Mouse (Mus musculus): ENCODE measurements around the gene Synj2. TPM values are rescaled to one million over a fixed set of nuclear protein-coding genes. Genes with fewer than 3 reads are reported as not detected.
A peak's percentile ranks its signal among the peaks of the same experiment; 100 is the strongest.

Synj2 gene
- polyA plus RNA-seq, 1 experiment from 2014 or later: 10.3 TPM

DNA sequence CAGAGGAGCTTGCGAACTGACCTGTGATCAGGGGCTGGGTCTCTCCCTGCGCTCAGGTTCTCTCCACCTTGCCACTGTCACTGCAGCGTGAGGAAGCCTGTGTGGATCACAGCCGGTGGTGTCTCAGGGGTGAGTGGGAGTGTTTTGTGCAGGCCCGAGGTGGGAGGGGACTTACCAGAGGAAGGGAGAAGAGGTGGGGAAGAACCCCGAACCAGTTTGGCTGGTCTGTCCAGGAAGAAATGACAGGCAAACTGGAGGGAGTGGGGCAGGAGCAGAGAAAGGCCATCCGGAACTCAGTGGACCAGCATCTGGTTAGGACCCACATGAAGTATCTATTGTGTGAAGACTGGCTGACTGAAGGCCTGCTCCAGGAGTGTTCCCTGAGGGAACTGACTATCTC, 18.0 kb downstream of the Synj2 start:
- Histone ChIP-seq H3K9me3 (ENCODE audit: control insufficient read depth, low read depth, low read length) (no peaks in the 10 kb centered on the region), H3K4me2 (replicated peaks; ENCODE audit: low read depth, low read length) (peak overlapping the region; percentile 20), H3K27ac (ENCODE audit: low read length) (peak overlapping the region; percentile 86), H3K4me1 (ENCODE audit: control insufficient read depth, insufficient read depth, low read length) (peaks cover 21% of the 10 kb centered on the region), H3K36me3 (ENCODE audit: control insufficient read depth, insufficient read depth, low read length) (no peaks in the 10 kb centered on the region), H3K9ac (replicated peaks; ENCODE audit: low read depth, low read length) (no peak overlapping the region), H3K4me3 (ENCODE audit: low read depth, low read length) (peak overlapping the region; percentile 2; the same call in 1 of the 2 replicates), H3K27me3 (ENCODE audit: control insufficient read depth, insufficient read depth, low read length) (no peaks in the 10 kb centered on the region)
- WGBS: 58% methylated on average over 7 of the region's 7 CpGs
- ATAC-seq (ENCODE audit: insufficient number of reproducible peaks, insufficient read depth, low FRiP score, low read depth): peak; percentile 67

DNA sequence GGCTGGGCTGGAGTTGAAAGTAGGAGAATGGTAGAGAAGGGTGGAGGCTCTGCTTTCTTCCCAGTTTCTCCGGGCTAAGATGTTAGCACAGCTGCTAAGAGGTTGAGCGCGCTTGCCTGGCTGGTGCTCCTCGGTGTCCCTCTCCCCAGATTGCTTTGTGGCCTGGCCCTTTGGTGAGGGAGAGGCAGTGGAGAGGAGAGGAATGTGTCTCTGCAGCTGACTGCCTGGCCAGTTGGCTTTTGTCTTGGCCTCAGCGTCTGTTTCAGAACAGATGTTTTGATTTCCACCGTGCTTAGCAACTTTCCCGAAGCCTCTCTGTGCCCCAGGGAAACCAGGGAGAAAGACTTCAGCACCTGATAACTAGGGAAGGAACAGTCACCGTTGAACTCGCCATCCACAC, 18.7 kb downstream of the Synj2 start:
- 32% methylated on average over 9 of the region's 9 CpGs for WGBS
- Histone ChIP-seq H3K4me1 (ENCODE audit: control insufficient read depth, insufficient read depth, low read length) (peaks cover 21% of the 10 kb centered on the region), H3K9me3 (ENCODE audit: control insufficient read depth, low read depth, low read length) (no peaks in the 10 kb centered on the region), H3K4me3 (ENCODE audit: low read depth, low read length) (no peak overlapping the region), H3K27ac (ENCODE audit: low read length) (peak overlapping the region; percentile 86), H3K27me3 (ENCODE audit: control insufficient read depth, insufficient read depth, low read length) (no peaks in the 10 kb centered on the region), H3K4me2 (replicated peaks; ENCODE audit: low read depth, low read length) (peak overlapping the region; percentile 3; the same call in 1 of the 2 replicates), H3K9ac (replicated peaks; ENCODE audit: low read depth, low read length) (no peak overlapping the region), H3K36me3 (ENCODE audit: control insufficient read depth, insufficient read depth, low read length) (no peaks in the 10 kb centered on the region)
- no peak for ATAC-seq (ENCODE audit: insufficient number of reproducible peaks, insufficient read depth, low FRiP score, low read depth)

DNA sequence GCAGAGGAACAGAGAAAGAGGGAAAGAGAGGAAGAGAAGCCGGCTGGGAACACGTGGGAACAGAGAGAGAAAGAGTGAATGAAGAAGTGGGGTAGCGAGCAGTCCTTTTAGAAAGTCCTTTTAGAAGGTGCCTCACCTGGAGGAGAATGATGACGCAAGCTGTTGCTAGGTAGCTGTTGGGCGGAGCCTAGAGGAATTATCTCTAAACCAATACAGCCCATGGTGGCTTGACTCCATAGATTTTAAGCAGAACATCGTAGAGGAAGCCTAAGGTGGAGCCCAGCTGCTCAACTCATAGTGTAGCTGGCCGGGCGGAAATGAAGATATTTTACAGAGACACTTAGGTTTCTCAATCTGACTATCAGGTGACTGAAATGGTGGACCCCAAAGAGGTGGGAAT, 22.7 kb downstream of the Synj2 start:
- no peaks in the 10 kb centered on the region for H3K36me3 ChIP-seq (ENCODE audit: control insufficient read depth, insufficient read depth, low read length)
- no peak overlapping the region for H3K27ac ChIP-seq (ENCODE audit: low read length)
- no peak overlapping the region for H3K4me2 ChIP-seq (replicated peaks; ENCODE audit: low read depth, low read length)
- WGBS: 82% methylated on average over 8 of the region's 8 CpGs
- H3K4me1 ChIP-seq (ENCODE audit: control insufficient read depth, insufficient read depth, low read length): peaks cover 19% of the 10 kb centered on the region
- no peak overlapping the region for H3K4me3 ChIP-seq (ENCODE audit: low read depth, low read length)
- no peak for ATAC-seq (ENCODE audit: insufficient number of reproducible peaks, insufficient read depth, low FRiP score, low read depth)
- H3K9me3 ChIP-seq (ENCODE audit: control insufficient read depth, low read depth, low read length): no peaks in the 10 kb centered on the region
- no peak overlapping the region for H3K9ac ChIP-seq (replicated peaks; ENCODE audit: low read depth, low read length)
- H3K27me3 ChIP-seq (ENCODE audit: control insufficient read depth, insufficient read depth, low read length): no peaks in the 10 kb centered on the region

DNA sequence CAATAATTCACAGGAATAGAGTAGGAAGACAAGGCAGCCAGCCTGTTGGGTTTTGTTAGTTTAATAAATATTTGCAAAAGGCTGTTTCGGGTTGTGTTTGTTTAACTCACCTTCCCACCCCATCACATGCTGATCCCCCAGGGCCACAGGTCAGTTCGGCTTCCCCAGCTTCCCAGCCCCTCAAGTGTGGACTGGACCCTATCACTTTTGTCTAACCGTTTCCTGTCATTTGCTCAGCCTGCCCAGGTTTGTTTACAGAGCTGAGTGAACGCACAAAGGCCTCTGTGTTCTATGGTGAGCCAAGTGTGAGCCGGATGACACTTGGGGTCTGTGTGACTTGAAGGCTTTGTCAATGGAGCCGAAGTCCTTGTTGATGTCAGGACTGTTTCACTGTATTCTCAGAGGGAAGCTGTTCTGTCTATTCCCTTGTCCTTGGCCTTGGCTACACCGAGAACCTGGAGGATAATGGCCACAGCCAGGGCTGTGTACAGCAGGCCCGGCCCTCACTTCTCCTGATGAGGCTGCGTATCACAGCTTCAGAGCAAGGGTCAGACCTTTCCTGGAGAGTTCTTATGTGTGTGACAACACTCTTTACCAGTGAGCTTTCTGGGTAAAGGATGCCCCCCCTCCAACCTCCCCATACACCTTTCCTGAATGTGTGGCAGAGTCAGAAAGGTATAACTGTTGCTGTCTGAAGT, 24.2 kb downstream of the Synj2 start:
- peak; percentile 53 for ATAC-seq (ENCODE audit: insufficient number of reproducible peaks, insufficient read depth, low FRiP score, low read depth)
- Histone ChIP-seq H3K9ac (replicated peaks; ENCODE audit: low read depth, low read length) (no peak overlapping the region), H3K4me1 (ENCODE audit: control insufficient read depth, insufficient read depth, low read length) (peaks cover 14% of the 10 kb centered on the region), H3K36me3 (ENCODE audit: control insufficient read depth, insufficient read depth, low read length) (no peaks in the 10 kb centered on the region), H3K27me3 (ENCODE audit: control insufficient read depth, insufficient read depth, low read length) (no peaks in the 10 kb centered on the region), H3K4me2 (replicated peaks; ENCODE audit: low read depth, low read length) (no peak overlapping the region), H3K4me3 (ENCODE audit: low read depth, low read length) (no peak overlapping the region), H3K27ac (ENCODE audit: low read length) (peak overlapping the region; percentile 82), H3K9me3 (ENCODE audit: control insufficient read depth, low read depth, low read length) (no peaks in the 10 kb centered on the region)
- whole genome bisulfite sequencing: 28% methylated on average over 9 of the region's 9 CpGs

DNA sequence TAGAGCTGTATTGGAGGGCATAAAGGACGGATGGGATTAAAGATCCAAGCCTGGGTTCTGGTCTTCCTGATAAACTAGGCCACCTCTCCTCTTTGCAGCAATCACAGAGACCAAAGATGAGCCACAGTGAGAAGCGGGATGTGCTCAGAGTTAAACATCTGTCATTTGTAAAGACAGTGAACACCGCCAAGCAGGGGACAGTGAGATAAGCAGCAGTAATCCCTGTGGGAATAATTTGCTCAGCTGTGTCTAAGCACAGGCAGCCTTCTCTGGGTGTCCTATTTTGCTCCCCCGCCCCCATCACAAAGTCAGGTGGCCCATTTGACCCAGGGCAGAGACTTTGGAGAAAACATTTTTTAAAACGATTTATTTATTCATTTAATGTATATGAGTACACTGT, 25.6 kb downstream of the Synj2 start:
- 78% methylated on average over 5 of the region's 5 CpGs for WGBS
- no peak for ATAC-seq (ENCODE audit: insufficient number of reproducible peaks, insufficient read depth, low FRiP score, low read depth)
- Histone ChIP-seq H3K4me2 (replicated peaks; ENCODE audit: low read depth, low read length) (no peak overlapping the region), H3K27ac (ENCODE audit: low read length) (no peak overlapping the region), H3K9ac (replicated peaks; ENCODE audit: low read depth, low read length) (no peak overlapping the region), H3K9me3 (ENCODE audit: control insufficient read depth, low read depth, low read length) (no peaks in the 10 kb centered on the region), H3K36me3 (ENCODE audit: control insufficient read depth, insufficient read depth, low read length) (no peaks in the 10 kb centered on the region), H3K4me3 (ENCODE audit: low read depth, low read length) (no peak overlapping the region), H3K27me3 (ENCODE audit: control insufficient read depth, insufficient read depth, low read length) (no peaks in the 10 kb centered on the region), H3K4me1 (ENCODE audit: control insufficient read depth, insufficient read depth, low read length) (peaks cover 16% of the 10 kb centered on the region)

DNA sequence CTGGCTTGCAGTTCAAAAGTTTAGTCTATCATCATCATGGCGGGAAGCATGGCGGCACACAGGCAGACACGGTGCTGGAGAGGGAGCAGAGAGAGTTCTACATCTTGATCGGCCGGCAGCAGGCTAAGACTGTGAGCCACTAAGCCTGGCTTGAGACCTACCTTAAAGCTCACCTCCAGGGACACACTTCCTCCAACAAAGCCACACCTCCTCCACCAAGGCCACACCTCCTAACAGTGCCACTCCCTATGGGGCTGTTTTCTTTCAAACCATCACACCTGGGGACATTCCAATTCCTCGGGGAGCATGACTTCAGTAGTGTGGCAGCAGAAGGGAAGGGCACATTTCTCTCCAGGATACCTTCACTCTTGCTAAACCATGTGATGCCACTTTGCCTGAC, 27.5 kb downstream of the Synj2 start:
- Histone ChIP-seq H3K27ac (ENCODE audit: low read length) (peak overlapping the region; percentile 15; the same call in 1 of the 2 replicates), H3K36me3 (ENCODE audit: control insufficient read depth, insufficient read depth, low read length) (no peaks in the 10 kb centered on the region)

DNA sequence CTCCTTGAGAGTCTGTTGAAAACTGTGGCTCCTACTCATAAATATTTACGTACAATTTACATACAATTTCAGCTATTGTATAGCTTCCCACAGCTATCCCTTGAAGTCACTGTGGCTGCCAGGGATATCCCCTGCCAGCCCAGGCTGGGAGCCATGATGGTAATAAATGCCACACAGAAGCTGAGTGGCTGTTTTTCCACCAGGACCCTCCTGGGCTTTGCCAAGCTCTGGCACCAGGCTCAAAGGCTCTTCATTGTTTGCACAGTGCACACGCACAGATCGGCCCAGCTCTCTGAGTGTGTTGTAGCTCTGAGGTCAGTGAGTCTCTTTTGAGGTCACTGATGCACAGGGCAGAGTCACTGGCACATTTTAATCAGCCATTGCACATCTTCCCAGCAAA, 28.2 kb downstream of the Synj2 start:
- Histone ChIP-seq H3K9me3 (ENCODE audit: control insufficient read depth, low read depth, low read length) (no peaks in the 10 kb centered on the region), H3K36me3 (ENCODE audit: control insufficient read depth, insufficient read depth, low read length) (no peaks in the 10 kb centered on the region), H3K4me3 (ENCODE audit: low read depth, low read length) (no peak overlapping the region), H3K4me2 (replicated peaks; ENCODE audit: low read depth, low read length) (no peak overlapping the region), H3K4me1 (ENCODE audit: control insufficient read depth, insufficient read depth, low read length) (peaks cover 16% of the 10 kb centered on the region), H3K27me3 (ENCODE audit: control insufficient read depth, insufficient read depth, low read length) (no peaks in the 10 kb centered on the region), H3K27ac (ENCODE audit: low read length) (0 out of 2 replicates have a peak overlapping the region, but pooled peaks have one; percentile 15), H3K9ac (replicated peaks; ENCODE audit: low read depth, low read length) (no peak overlapping the region)
- ATAC-seq (ENCODE audit: insufficient number of reproducible peaks, insufficient read depth, low FRiP score, low read depth): no peak
- 48% methylated on average over 3 of the region's 3 CpGs for WGBS

More for the DNA sequence above, 27.5 kb downstream of the Synj2 start:
- H3K4me3 ChIP-seq (ENCODE audit: low read depth, low read length): no peak overlapping the region
- no peaks in the 10 kb centered on the region for H3K27me3 ChIP-seq (ENCODE audit: control insufficient read depth, insufficient read depth, low read length)
- no peak overlapping the region for H3K9ac ChIP-seq (replicated peaks; ENCODE audit: low read depth, low read length)
- WGBS: 56% methylated on average over 6 of the region's 6 CpGs
- peaks cover 16% of the 10 kb centered on the region for H3K4me1 ChIP-seq (ENCODE audit: control insufficient read depth, insufficient read depth, low read length)
- H3K4me2 ChIP-seq (replicated peaks; ENCODE audit: low read depth, low read length): no peak overlapping the region
- no peaks in the 10 kb centered on the region for H3K9me3 ChIP-seq (ENCODE audit: control insufficient read depth, low read depth, low read length)
- peak; percentile 50; the same call in 1 of the 2 replicates for ATAC-seq (ENCODE audit: insufficient number of reproducible peaks, insufficient read depth, low FRiP score, low read depth)

DNA sequence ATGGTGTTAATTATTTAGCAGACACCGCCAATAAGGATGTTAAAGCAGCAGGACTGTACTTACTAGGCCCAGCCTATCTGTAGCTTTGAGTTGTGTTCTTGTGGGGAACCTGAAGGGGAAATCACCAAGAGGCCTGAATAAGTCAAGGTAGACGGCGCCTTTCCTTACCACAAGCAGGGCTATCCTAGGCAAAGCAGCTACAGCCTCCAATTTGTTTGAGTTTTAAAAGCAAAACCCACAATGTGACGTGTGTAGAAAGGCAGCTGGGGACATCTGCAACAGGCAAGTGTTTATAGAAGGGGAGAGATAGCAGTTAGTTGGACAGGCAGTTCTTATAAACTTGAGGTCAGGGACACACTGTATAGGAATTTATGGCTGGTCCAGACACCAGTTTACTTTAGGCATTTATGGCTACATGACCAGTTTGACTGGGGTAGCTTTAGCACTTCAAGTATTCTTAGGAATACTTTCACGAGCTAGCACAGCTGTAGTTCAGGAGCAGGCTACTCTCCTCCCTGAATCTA, 29.3 kb downstream of the Synj2 start:
- H3K4me2 ChIP-seq (replicated peaks; ENCODE audit: low read depth, low read length): no peak overlapping the region
- H3K4me1 ChIP-seq (ENCODE audit: control insufficient read depth, insufficient read depth, low read length): peaks cover 19% of the 10 kb centered on the region
- peak overlapping the region; percentile 79 for H3K27ac ChIP-seq (ENCODE audit: low read length)
- H3K9me3 ChIP-seq (ENCODE audit: control insufficient read depth, low read depth, low read length): no peaks in the 10 kb centered on the region
- H3K4me3 ChIP-seq (ENCODE audit: low read depth, low read length): no peak overlapping the region
- 47% methylated on average over 5 of the region's 5 CpGs for WGBS
- no peaks in the 10 kb centered on the region for H3K36me3 ChIP-seq (ENCODE audit: control insufficient read depth, insufficient read depth, low read length)
- no peaks in the 10 kb centered on the region for H3K27me3 ChIP-seq (ENCODE audit: control insufficient read depth, insufficient read depth, low read length)
- no peak for ATAC-seq (ENCODE audit: insufficient number of reproducible peaks, insufficient read depth, low FRiP score, low read depth)
- no peak overlapping the region for H3K9ac ChIP-seq (replicated peaks; ENCODE audit: low read depth, low read length)
